Mouse (Mus musculus) MEL (cell line): Measurements from ENCODE around the gene Mrpl49. TPM values are rescaled to one million over a fixed set of nuclear protein-coding genes. Genes with fewer than 3 reads are reported as not detected.

Experiments
- DNase-seq: peaks from one replicate; pipeline ENCODE4 v3.0.0; 2011; ENCODE audit warnings: low read depth, low spot score
- H3K27ac ChIP-seq: 2 replicates; pipeline ENCODE4 v1.5.1; 2012; ENCODE audit warnings: low read depth, mild to moderate bottlenecking, control low read depth, low read length, moderate library complexity; ENCODE audit not compliant: control insufficient read depth
- H3K27me3 ChIP-seq, 2 experiments: fragments of 150-350 bp in 1 of 2; sonication (generic) in 1 of 2; 2 replicates each; pipeline ENCODE4 v1.6.1; 2012; ENCODE audit warnings: low read length in 2 of 2, mild to moderate bottlenecking in 2 of 2, improper control_type of control experiment in 1 of 2, moderate library complexity in 1 of 2; ENCODE audit not compliant: insufficient read depth in 2 of 2, control insufficient read depth in 1 of 2
- H3K36me3 ChIP-seq, 2 experiments: 2 replicates each; pipeline ENCODE4 v1.6.1; 2012 to 2014; ENCODE audit warnings: low read length in 2 of 2, improper control_type of control experiment in 1 of 2, inconsistent platforms in 1 of 2, mild to moderate bottlenecking in 1 of 2; ENCODE audit not compliant: insufficient read depth in 2 of 2, control insufficient read depth in 1 of 2
- H3K4me1 ChIP-seq, 2 experiments: fragments of 150-350 bp in 1 of 2; sonication (generic) in 1 of 2; 2 replicates each; pipeline ENCODE4 v1.6.1; 2012; ENCODE audit warnings: low read length in 2 of 2, improper control_type of control experiment in 1 of 2, mild to moderate bottlenecking in 1 of 2; ENCODE audit not compliant: insufficient read depth in 2 of 2, control insufficient read depth in 1 of 2
- H3K4me3 ChIP-seq, 2 experiments: fragments of 150-350 bp in 1 of 2; sonication (generic) in 1 of 2; 2 replicates each; pipeline ENCODE4 v1.5.1; 2012; ENCODE audit warnings: low read depth in 2 of 2, low read length in 2 of 2, mild to moderate bottlenecking in 2 of 2, moderate library complexity in 2 of 2, control low read depth in 1 of 2, improper control_type of control experiment in 1 of 2; ENCODE audit not compliant: control insufficient read depth in 1 of 2, insufficient read depth in 1 of 2
- H3K79me2 ChIP-seq: 2 replicates; pipeline ENCODE4 v1.6.1; 2012; ENCODE audit warnings: mild to moderate bottlenecking, low read length, moderate library complexity; ENCODE audit not compliant: control insufficient read depth, poor library complexity, insufficient read depth
- H3K9ac ChIP-seq: 2 replicates; pipeline ENCODE4 v1.6.1; 2012; ENCODE audit warnings: low read depth, mild to moderate bottlenecking, control low read depth, low read length, moderate library complexity; ENCODE audit not compliant: control insufficient read depth, poor library complexity, severe bottlenecking
- H3K9me3 ChIP-seq: fragments of 150-350 bp; sonication (generic); replicated peaks from 2 replicates; pipeline ENCODE4 v1.6.1; 2012; ENCODE audit warnings: mild to moderate bottlenecking, low read length, improper control_type of control experiment, moderate library complexity; ENCODE audit not compliant: insufficient read depth
- BHLHE40 ChIP-seq: IDR thresholded peaks from 2 replicates; pipeline ENCODE4 v1.6.1; 2012; ENCODE audit warnings: low read depth, mild to moderate bottlenecking, inconsistent platforms, low read length, improper control_type of control experiment, borderline replicate concordance
- CHD1 ChIP-seq: IDR thresholded peaks from 2 replicates; pipeline ENCODE4 v1.6.1; 2012; ENCODE audit warnings: low read depth, mild to moderate bottlenecking, inconsistent platforms, low read length, improper control_type of control experiment
- CHD2 ChIP-seq: IDR thresholded peaks from 2 replicates; pipeline ENCODE4 v1.6.1; 2011; ENCODE audit warnings: low read length, improper control_type of control experiment
- CTCF ChIP-seq, 3 experiments: IDR thresholded peaks in 2 of 3; conservative IDR thresholded peaks in 1 of 3; 2 replicates each; pipeline ENCODE4 v1.5.1; 2011 to 2012; ENCODE audit warnings: low read length in 3 of 3, low read depth in 2 of 3, mild to moderate bottlenecking in 2 of 3, improper control_type of control experiment in 1 of 3, inconsistent platforms in 1 of 3, mixed read lengths in 1 of 3, moderate library complexity in 1 of 3; ENCODE audit not compliant: control insufficient read depth in 1 of 3, insufficient read depth in 1 of 3, poor library complexity in 1 of 3, severe bottlenecking in 1 of 3
- ELF1 ChIP-seq: IDR thresholded peaks from 2 replicates; pipeline ENCODE4 v1.6.1; 2014; ENCODE audit warnings: low read depth, mild to moderate bottlenecking, inconsistent platforms, low read length, improper control_type of control experiment, moderate library complexity
- EP300 ChIP-seq, 2 experiments: IDR thresholded peaks; 2 replicates each; pipeline ENCODE4 v1.6.1; 2011; ENCODE audit warnings: improper control_type of control experiment in 2 of 2, low read length in 2 of 2, low read depth in 1 of 2, mild to moderate bottlenecking in 1 of 2
- ETS1 ChIP-seq: IDR thresholded peaks from 2 replicates; pipeline ENCODE4 v1.6.1; 2012; ENCODE audit warnings: low read depth, mild to moderate bottlenecking, inconsistent platforms, low read length, improper control_type of control experiment, moderate library complexity
- GABPA ChIP-seq: IDR thresholded peaks from 2 replicates; pipeline ENCODE4 v1.6.1; 2012; ENCODE audit warnings: low read depth, mild to moderate bottlenecking, inconsistent platforms, low read length, improper control_type of control experiment, moderate library complexity
- GATA1 ChIP-seq: IDR thresholded peaks from 2 replicates; pipeline ENCODE4 v1.6.1; 2011; ENCODE audit warnings: low read depth, low read length, improper control_type of control experiment
- HCFC1 ChIP-seq: IDR thresholded peaks from 2 replicates; pipeline ENCODE4 v1.6.1; 2012; ENCODE audit warnings: low read depth, mild to moderate bottlenecking, inconsistent platforms, low read length, improper control_type of control experiment, moderate library complexity
- KAT2A ChIP-seq: conservative IDR thresholded peaks from 2 replicates; pipeline ENCODE4 v1.6.1; 2012; ENCODE audit warnings: low read depth, low read length, improper control_type of control experiment, inconsistent platforms
- MAFK ChIP-seq: IDR thresholded peaks from 2 replicates; pipeline ENCODE4 v1.6.1; 2011; ENCODE audit warnings: low read depth, mild to moderate bottlenecking, low read length, improper control_type of control experiment, borderline replicate concordance
- MAX ChIP-seq: IDR thresholded peaks from 2 replicates; pipeline ENCODE4 v1.6.1; 2011; ENCODE audit warnings: low read length, improper control_type of control experiment
- MAZ ChIP-seq: IDR thresholded peaks from 2 replicates; pipeline ENCODE4 v1.6.1; 2012; ENCODE audit warnings: low read depth, mild to moderate bottlenecking, inconsistent platforms, low read length, improper control_type of control experiment
- MXI1 ChIP-seq: IDR thresholded peaks from 2 replicates; pipeline ENCODE4 v1.6.1; 2011; ENCODE audit warnings: mild to moderate bottlenecking, low read depth, low read length, improper control_type of control experiment
- MYB ChIP-seq: IDR thresholded peaks from 2 replicates; pipeline ENCODE4 v1.6.1; 2011; ENCODE audit warnings: mild to moderate bottlenecking, low read depth, low read length, improper control_type of control experiment
- MYC ChIP-seq: IDR thresholded peaks from 2 replicates; pipeline ENCODE4 v1.6.1; 2011; ENCODE audit warnings: low read depth, mild to moderate bottlenecking, low read length, improper control_type of control experiment, moderate library complexity
- NELFE ChIP-seq: IDR thresholded peaks from 2 replicates; pipeline ENCODE4 v1.6.1; 2011; ENCODE audit warnings: low read depth, low read length, improper control_type of control experiment
- NRF1 ChIP-seq: IDR thresholded peaks from 2 replicates; pipeline ENCODE4 v1.6.1; 2014; ENCODE audit warnings: low read depth, mild to moderate bottlenecking, inconsistent platforms, low read length, improper control_type of control experiment, moderate library complexity; ENCODE audit not compliant: poor library complexity, insufficient read depth, severe bottlenecking
- POLR2A ChIP-seq, 2 experiments: IDR thresholded peaks; 2 replicates each; pipeline ENCODE4 v1.6.1; 2011 to 2012; ENCODE audit warnings: low read length in 2 of 2, mild to moderate bottlenecking in 2 of 2, control low read depth in 1 of 2, improper control_type of control experiment in 1 of 2, low read depth in 1 of 2, moderate library complexity in 1 of 2; ENCODE audit not compliant: control insufficient read depth in 1 of 2, insufficient read depth in 1 of 2, poor library complexity in 1 of 2
- POLR2AphosphoS2 ChIP-seq: IDR thresholded peaks from 2 replicates; pipeline ENCODE4 v1.6.1; 2011; ENCODE audit warnings: low read length, improper control_type of control experiment
- RAD21 ChIP-seq: IDR thresholded peaks from 2 replicates; pipeline ENCODE4 v1.6.1; 2011; ENCODE audit warnings: mild to moderate bottlenecking, low read depth, low read length, improper control_type of control experiment
- RCOR1 ChIP-seq: IDR thresholded peaks from 2 replicates; pipeline ENCODE4 v1.6.1; 2012; ENCODE audit warnings: low read depth, mild to moderate bottlenecking, inconsistent platforms, low read length, improper control_type of control experiment
- SIN3A ChIP-seq: IDR thresholded peaks from 2 replicates; pipeline ENCODE4 v1.6.1; 2012; ENCODE audit warnings: low read length, improper control_type of control experiment, inconsistent platforms
- SMC3 ChIP-seq: IDR thresholded peaks from 2 replicates; pipeline ENCODE4 v1.6.1; 2011; ENCODE audit warnings: low read depth, low read length, improper control_type of control experiment
- TAL1 ChIP-seq: IDR thresholded peaks from 2 replicates; pipeline ENCODE4 v1.6.1; 2012; ENCODE audit warnings: mild to moderate bottlenecking, inconsistent platforms, low read length, moderate library complexity, mixed read lengths
- TBP ChIP-seq: IDR thresholded peaks from 2 replicates; pipeline ENCODE4 v1.8.0; 2011; ENCODE audit warnings: low read depth, low read length, improper control_type of control experiment
- TCF12 ChIP-seq: IDR thresholded peaks from 2 replicates; pipeline ENCODE4 v1.6.1; 2014; ENCODE audit warnings: low read depth, mild to moderate bottlenecking, inconsistent platforms, low read length, improper control_type of control experiment, moderate library complexity
- USF1 ChIP-seq: IDR thresholded peaks from 2 replicates; pipeline ENCODE4 v1.6.1; 2014; ENCODE audit warnings: low read depth, mild to moderate bottlenecking, inconsistent platforms, low read length, improper control_type of control experiment, moderate library complexity
- ZC3H11A ChIP-seq: IDR thresholded peaks from 2 replicates; pipeline ENCODE4 v1.6.1; 2012; ENCODE audit warnings: low read depth, mild to moderate bottlenecking, inconsistent platforms, low read length, improper control_type of control experiment
- ZKSCAN1 ChIP-seq: IDR thresholded peaks from 2 replicates; pipeline ENCODE4 v1.6.1; 2012; ENCODE audit warnings: low read depth, mild to moderate bottlenecking, inconsistent platforms, low read length, improper control_type of control experiment, moderate library complexity
- ZMIZ1 ChIP-seq: IDR thresholded peaks from 2 replicates; pipeline ENCODE4 v1.6.1; 2012; ENCODE audit warnings: low read depth, mild to moderate bottlenecking, inconsistent platforms, low read length, improper control_type of control experiment, moderate library complexity
- ZNF384 ChIP-seq: IDR thresholded peaks from 2 replicates; pipeline ENCODE4 v1.6.1; 2012; ENCODE audit warnings: low read depth, mild to moderate bottlenecking, inconsistent platforms, low read length, improper control_type of control experiment
- polyA plus RNA-seq, 2 experiments: library from polyadenylated mRNA; stranded (reverse) in 1 of 2; unstranded in 1 of 2; fragments of >175 nt in 1 of 2; fragments of >200 nt in 1 of 2; gene quantifications; 2 replicates each; pipeline versions ENCODE4 v1.2.1 to v1.2.4; 2012; ENCODE audit warnings: low replicate concordance in 2 of 2, low read depth in 1 of 2; ENCODE audit not compliant: insufficient read length in 2 of 2, insufficient read depth in 1 of 2, missing spikeins in 1 of 2
- total RNA-seq: library from RNA; depleted of rRNA; stranded (reverse); fragments of 300-350 nt; gene quantifications from 2 replicates; pipeline ENCODE4 v1.2.3, GENCODE M21; 2012

Mrpl49 gene
- total and polyA plus RNA-seq, 3 experiments = 81.6 to 98.7 TPM; not detected in 1

- Histone ChIP-seq H3K9me3 (no peaks in the 10 kb centered on the region), H3K4me1 (peaks cover 3 to 23% of the 10 kb centered on the region in 2 experiments; a peak in 3 of 4 replicates), H3K9ac (peak within 1 kb of the TSS; percentile 77), H3K4me3 (peak within 1 kb of the TSS; percentile 61 to 81), H3K27ac (peak within 1 kb of the TSS; percentile 94), H3K27me3 (no peaks in the 10 kb centered on the region), H3K79me2 (peaks cover 22% of the 10 kb centered on the region), H3K36me3 (peaks cover under 1 to 12% of the 10 kb centered on the region in 2 experiments; a peak in 2 of 4 replicates)
- peak; percentile 98 for DNase-seq
- TF ChIP-seq MXI1 (peak; percentile 79), NELFE (peak; percentile 63), MAX (peak; percentile 50; the same call in 1 of the 2 replicates), MAFK (no peak; the same call in 1 of the 2 replicates), KAT2A (peak; percentile 36; the same call in 1 of the 2 replicates), USF1 (no peak; the same call in 1 of the 2 replicates), ZNF384 (peak; percentile 69), GATA1 (no peak), RCOR1 (no peak), CTCF (IDR thresholded peaks at IDR 0.05 in 2 of 3, conservative IDR thresholded peaks at IDR 0.05 in 1 of 3; ENCODE audit: control insufficient read depth in 1 of 3, insufficient read depth in 1 of 3, low read depth in 2 of 3, low read length in 3 of 3, poor library complexity in 1 of 3, severe bottlenecking in 1 of 3) (no peak), ELF1 (peak; percentile 59; the same call in 1 of the 2 replicates), BHLHE40 (0 out of 2 replicates have a peak, but pooled peaks have one; percentile 10), ZMIZ1 (peak; percentile 83), TBP (peak; percentile 96), ETS1 (peak; percentile 84), TAL1 (no peak), ZKSCAN1 (no peak), NRF1 (peak; percentile 52), EP300 (IDR thresholded peaks at IDR 0.05; ENCODE audit: low read depth in 1 of 2, low read length in 2 of 2) (no peak), HCFC1 (peak; percentile 83), SIN3A (peak; percentile 88), CHD1 (peak; percentile 98), GABPA (no peak), POLR2A (IDR thresholded peaks at IDR 0.05; ENCODE audit: control insufficient read depth in 1 of 2, insufficient read depth in 1 of 2, low read depth in 1 of 2, low read length in 2 of 2, poor library complexity in 1 of 2) (peak; percentile 73 to 86), TCF12 (peak; percentile 53), RAD21 (no peak), POLR2AphosphoS2 (peak; percentile 89), CHD2 (peak; percentile 95), MYC (0 out of 2 replicates have a peak, but pooled peaks have one; percentile 18), SMC3 (no peak), MYB (no peak), ZC3H11A (no peak), MAZ (peak; percentile 92)
Measured at GRCm38 (mm10) chr19:6046294-6047153, 11.1 kb downstream of the Mrpl49 start, which contains the start of gene Syvn1. Syvn1 (plus strand) TSS chr19:6046576.
